Mouse (Mus musculus): Measurements from ENCODE around the gene Sspn.
A peak's percentile ranks its signal among the peaks of the same experiment; 100 is the strongest.

Sspn gene

GRCm38 (mm10) chr6:145934001-145934696 lies 2.7 kb downstream of the Sspn start:
- peak; percentile 52 to 64 for DNase-seq (ENCODE audit: low spot score in 2 of 2)

GRCm38 (mm10) chr6:145934697-145935240 lies 3.3 kb downstream of the Sspn start:
- no peak for DNase-seq (ENCODE audit: low spot score in 2 of 2)

GRCm38 (mm10) chr6:145935912-145936311 lies 4.5 kb downstream of the Sspn start:
- no peak for DNase-seq (ENCODE audit: low spot score in 2 of 2)

GRCm38 (mm10) chr6:145936511-145936910 lies 5.1 kb downstream of the Sspn start:
- no peak for DNase-seq (ENCODE audit: low spot score in 2 of 2)

- DNase-seq (ENCODE audit: low spot score in 2 of 2), result no peak
These were observed 9.4 kb downstream of the Sspn start for GRCm38 (mm10) chr6:145940852-145941251.

- no peak for DNase-seq (ENCODE audit: low spot score in 2 of 2)
These were observed 11.0 kb downstream of the Sspn start for GRCm38 (mm10) chr6:145942263-145942966.

GRCm38 (mm10) chr6:145943414-145943813 lies 12.0 kb downstream of the Sspn start:
- no peak for DNase-seq (ENCODE audit: low spot score in 2 of 2)

GRCm38 (mm10) chr6:145945700-145946344 lies 14.4 kb downstream of the Sspn start:
- DNase-seq (ENCODE audit: low spot score in 2 of 2), result no peak

- no peak for DNase-seq (ENCODE audit: low spot score in 2 of 2)
These were observed 17.6 kb downstream of the Sspn start for GRCm38 (mm10) chr6:145949049-145949448.

- DNase-seq (ENCODE audit: low spot score in 2 of 2), result no peak
These were observed 19.2 kb downstream of the Sspn start for GRCm38 (mm10) chr6:145950626-145951025.

- DNase-seq (ENCODE audit: low spot score in 2 of 2), result no peak
These were observed 21.2 kb downstream of the Sspn start for GRCm38 (mm10) chr6:145952594-145952993.

GRCm38 (mm10) chr6:145953121-145953896 lies 21.9 kb downstream of the Sspn start:
- DNase-seq (ENCODE audit: low spot score in 2 of 2), result no peak

GRCm38 (mm10) chr6:145957427-145957965 lies 26.1 kb downstream of the Sspn start:
- DNase-seq (ENCODE audit: low spot score in 2 of 2), result no peak

- no peak for DNase-seq (ENCODE audit: low spot score in 2 of 2)
These were observed 26.6 kb downstream of the Sspn start for GRCm38 (mm10) chr6:145958070-145958469.

- DNase-seq (ENCODE audit: low spot score in 2 of 2), result no peak
These were observed 29.6 kb downstream of the Sspn start for GRCm38 (mm10) chr6:145961047-145961446.

- no peak for DNase-seq (ENCODE audit: low spot score in 2 of 2)
These were observed 32.5 kb downstream of the Sspn start for GRCm38 (mm10) chr6:145963966-145964365.

- no peak for DNase-seq (ENCODE audit: low spot score in 2 of 2)
These were observed 36.3 kb downstream of the Sspn start for GRCm38 (mm10) chr6:145967693-145968092.

- peak; percentile 26 to 28 for DNase-seq (ENCODE audit: low spot score in 2 of 2)
These were observed 36.9 kb downstream of the Sspn start for GRCm38 (mm10) chr6:145968301-145968818.

- no peak for DNase-seq (ENCODE audit: low spot score in 2 of 2)
These were observed 37.4 kb downstream of the Sspn start for GRCm38 (mm10) chr6:145968821-145969220.

- DNase-seq (ENCODE audit: low spot score in 2 of 2), result no peak
These were observed 38.1 kb downstream of the Sspn start for GRCm38 (mm10) chr6:145969572-145969971.

- no peak for DNase-seq (ENCODE audit: low spot score in 2 of 2)
These were observed 40.7 kb downstream of the Sspn start for GRCm38 (mm10) chr6:145972107-145972506.

Data from right cerebral cortex, postnatal 36 days (tissue).